Mouse (Mus musculus): ENCODE data around the gene Cnot9.
"Not testable (repeated sequence)": the region's sequence is repeated elsewhere in the genome, so short reads cannot be mapped to it uniquely, and the experiment has no call there.

DNA sequence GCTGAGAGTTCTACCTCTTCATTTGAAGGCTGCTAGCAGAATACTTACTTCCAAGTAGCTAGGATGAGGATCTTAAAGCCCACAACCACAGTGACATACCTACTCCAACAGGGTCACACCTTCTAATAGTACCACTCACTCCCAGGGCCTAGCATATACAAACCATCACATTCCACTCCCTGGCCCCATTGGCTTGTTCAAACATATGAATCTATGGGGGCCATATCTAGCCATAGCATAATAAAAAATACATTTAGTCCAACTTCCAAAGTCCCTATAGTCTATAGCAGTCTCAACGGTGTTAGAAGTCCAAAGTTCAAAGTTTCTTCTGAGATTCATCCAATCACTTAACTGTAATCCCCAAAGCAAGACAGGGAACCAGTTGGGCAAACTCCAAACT, 7.1 kb downstream of the Cnot9 start:
- not testable (repeated sequence) for TF ChIP-seq CTCF (IDR thresholded peaks at IDR 0.05; ENCODE audit: low read depth); EP300 (optimal IDR thresholded peaks at IDR 0.05)
